Mouse (Mus musculus): ENCODE measurements around the gene Fam167b. TPM values are rescaled to one million over a fixed set of nuclear protein-coding genes. Genes with fewer than 3 reads are reported as not detected.
"Not testable (repeated sequence)": the region's sequence is repeated elsewhere in the genome, so short reads cannot be mapped to it uniquely, and the experiment has no call there.

Fam167b gene
- total and polyA plus RNA-seq, 3 experiments, result 0.81 to 1.8 TPM; not detected in 1

- no peaks in the 10 kb centered on the region for H3K27me3 ChIP-seq (ENCODE audit: control insufficient read depth, insufficient read depth, low read length)
- DNase-seq, result no peak
- no peak overlapping the region for H3K9ac ChIP-seq (ENCODE audit: low read depth, low read length)
- WGBS, result 95% methylated on average over 4 of the region's 4 CpGs
- H3K79me2 ChIP-seq (replicated peaks; ENCODE audit: control insufficient read depth, insufficient read depth, low read length), result no peaks in the 10 kb centered on the region
- peaks cover 6% of the 10 kb centered on the region for H3K4me1 ChIP-seq (ENCODE audit: control insufficient read depth, insufficient read depth, low read length)
- H3K4me3 ChIP-seq, result no peak overlapping the region
- TF ChIP-seq CTCF (IDR thresholded peaks at IDR 0.05), result no peak
- TF ChIP-seq POLR2A (IDR thresholded peaks at IDR 0.05; ENCODE audit: insufficient read depth, low read depth, low read length), result no peak
- TF ChIP-seq EP300 (IDR thresholded peaks at IDR 0.05; ENCODE audit: insufficient read depth, low read depth, low read length), result no peak
- intact Hi-C loops (cut with DNase I), result no loop called here
- H3K36me3 ChIP-seq (ENCODE audit: control insufficient read depth, insufficient read depth, low read length), result no peaks in the 10 kb centered on the region
- no peak overlapping the region for H3K27ac ChIP-seq
These were observed 34.2 kb downstream of the Fam167b start for GRCm38 (mm10) chr4:129544106-129544505.

GRCm38 (mm10) chr4:129542592-129543141, 35.7 kb downstream of the Fam167b start, which contains the start of gene Hdac1:
Hdac1 (minus strand) TSS chr4:129542713.
- Histone ChIP-seq H3K4me3 (peak within 1 kb of the TSS; percentile 72), H3K27ac (peak within 1 kb of the TSS; percentile 86), H3K79me2 (replicated peaks; ENCODE audit: control insufficient read depth, insufficient read depth, low read length) (no peaks in the 10 kb centered on the region), H3K9ac (ENCODE audit: low read depth, low read length) (peak within 1 kb of the TSS; percentile 85), H3K36me3 (ENCODE audit: control insufficient read depth, insufficient read depth, low read length) (no peaks in the 10 kb centered on the region), H3K4me1 (ENCODE audit: control insufficient read depth, insufficient read depth, low read length) (peaks cover 6% of the 10 kb centered on the region), H3K27me3 (ENCODE audit: control insufficient read depth, insufficient read depth, low read length) (no peaks in the 10 kb centered on the region)
- TF ChIP-seq CTCF (IDR thresholded peaks at IDR 0.05) (peak; percentile 48), POLR2A (IDR thresholded peaks at IDR 0.05; ENCODE audit: insufficient read depth, low read depth, low read length) (peak; percentile 58), EP300 (IDR thresholded peaks at IDR 0.05; ENCODE audit: insufficient read depth, low read depth, low read length) (peak; percentile 57; the same call in 1 of the 2 replicates)
- intact Hi-C loops (cut with DNase I), result loop anchor here (2.0 kb wide), 2 partner anchors 14 to 58 kb away; partner anchors contain the start of genes Eif3i and Tmem234
- DNase-seq, result peak; percentile 98 to 99
- 1% methylated on average over 46 of the region's 46 CpGs for WGBS

- no peaks in the 10 kb centered on the region for H3K36me3 ChIP-seq (ENCODE audit: control insufficient read depth, insufficient read depth, low read length)
- DNase-seq, result peak; percentile 15 to 41
- no peaks in the 10 kb centered on the region for H3K27me3 ChIP-seq (ENCODE audit: control insufficient read depth, insufficient read depth, low read length)
- H3K79me2 ChIP-seq (replicated peaks; ENCODE audit: control insufficient read depth, insufficient read depth, low read length), result no peaks in the 10 kb centered on the region
- H3K27ac ChIP-seq, result peak overlapping the region; percentile 86
- H3K9ac ChIP-seq (ENCODE audit: low read depth, low read length), result peak overlapping the region; percentile 85
- intact Hi-C loops (cut with DNase I), result loop anchor here (2.0 kb wide), 2 partner anchors 15 to 59 kb away; partner anchors contain the start of genes Eif3i and Tmem234
- TF ChIP-seq EP300 (IDR thresholded peaks at IDR 0.05; ENCODE audit: insufficient read depth, low read depth, low read length), result no peak
- no peak for TF ChIP-seq CTCF (IDR thresholded peaks at IDR 0.05)
- peak; percentile 34 for TF ChIP-seq POLR2A (IDR thresholded peaks at IDR 0.05; ENCODE audit: insufficient read depth, low read depth, low read length)
- H3K4me1 ChIP-seq (ENCODE audit: control insufficient read depth, insufficient read depth, low read length), result peaks cover 6% of the 10 kb centered on the region
- H3K4me3 ChIP-seq, result peak overlapping the region; percentile 72
- WGBS, result 2% methylated on average over 30 of the region's 30 CpGs
These were observed 36.3 kb downstream of the Fam167b start for GRCm38 (mm10) chr4:129541868-129542591.

- H3K4me3 ChIP-seq, result no peak overlapping the region
- H3K27me3 ChIP-seq (ENCODE audit: control insufficient read depth, insufficient read depth, low read length), result no peaks in the 10 kb centered on the region
- peak; percentile 6 to 24 for DNase-seq
- H3K27ac ChIP-seq, result no peak overlapping the region
- WGBS, result 66% methylated on average over 6 of the region's 6 CpGs
- H3K9ac ChIP-seq (ENCODE audit: low read depth, low read length), result no peak overlapping the region
- no peaks in the 10 kb centered on the region for H3K36me3 ChIP-seq (ENCODE audit: control insufficient read depth, insufficient read depth, low read length)
- peaks cover 6% of the 10 kb centered on the region for H3K4me1 ChIP-seq (ENCODE audit: control insufficient read depth, insufficient read depth, low read length)
- 0 out of 2 replicates have a peak, but pooled peaks cover 2% of the 10 kb centered on the region for H3K79me2 ChIP-seq (replicated peaks; ENCODE audit: control insufficient read depth, insufficient read depth, low read length)
- intact Hi-C loops (cut with DNase I), result no loop called here
- TF ChIP-seq EP300 (IDR thresholded peaks at IDR 0.05; ENCODE audit: insufficient read depth, low read depth, low read length) (no peak), CTCF (IDR thresholded peaks at IDR 0.05) (peak; percentile 42)
These were observed 38.3 kb downstream of the Fam167b start for GRCm38 (mm10) chr4:129540012-129540411.

- H3K9ac ChIP-seq (ENCODE audit: low read depth, low read length); DNase-seq; H3K4me3 ChIP-seq; H3K27me3 ChIP-seq (ENCODE audit: control insufficient read depth, insufficient read depth, low read length); H3K36me3 ChIP-seq (ENCODE audit: control insufficient read depth, insufficient read depth, low read length); intact Hi-C loops (cut with DNase I); H3K27ac ChIP-seq; H3K79me2 ChIP-seq (replicated peaks; ENCODE audit: control insufficient read depth, insufficient read depth, low read length); H3K4me1 ChIP-seq (ENCODE audit: control insufficient read depth, insufficient read depth, low read length): not testable (repeated sequence)
- 90% methylated on average over 6 of the region's 6 CpGs for WGBS
These were observed 49.4 kb downstream of the Fam167b start for GRCm38 (mm10) chr4:129528901-129529300.

Small RNA genes within 50 kb of the gene (microRNA-seq; reads per million reads assigned to microRNA genes)
- 0 reads per million in 2 experiments for gene Mir8119

Other genes starting within 250 kb of the Fam167b start
- gene Rbbp4, start 243.2 kb downstream of the Fam167b start, total RNA-seq (2021), result 10 to 100 TPM; 67.0 to 70.7 TPM
- gene Rbbp4, start 243.2 kb downstream of the Fam167b start, polyA plus RNA-seq (2012; rRNA removed), result 16.8 and 34.5 TPM in 2 replicates
- gene Zbtb8os, start 242.9 kb downstream of the Fam167b start, total RNA-seq (2021), result 10 to 100 TPM; 19.5 to 27.2 TPM
- gene Zbtb8os, start 242.9 kb downstream of the Fam167b start, polyA plus RNA-seq (2012; rRNA removed), result 9.1 and 13.0 TPM in 2 replicates
- 1 to 10 TPM; 2.5 to 3.5 TPM for gene Zbtb8a, start 200.4 kb downstream of the Fam167b start, total RNA-seq (2021)
- gene Zbtb8a, start 200.4 kb downstream of the Fam167b start, polyA plus RNA-seq (2012; rRNA removed), result 3.2 and 5.5 TPM in 2 replicates
- gene Zbtb8b, start 137.7 kb downstream of the Fam167b start, total RNA-seq (2021), result under 1 TPM; 0.07 to 0.10 TPM
- 0.08 and 0.09 TPM in 2 replicates for gene Zbtb8b, start 137.7 kb downstream of the Fam167b start, polyA plus RNA-seq (2012; rRNA removed)
- 10 to 100 TPM; 48.8 to 50.3 TPM for gene Bsdc1, start 117.0 kb downstream of the Fam167b start, total RNA-seq (2021)
- gene Bsdc1, start 117.0 kb downstream of the Fam167b start, polyA plus RNA-seq (2012; rRNA removed), result 21.3 and 25.0 TPM in 2 replicates
- not detected for gene Tssk3, start 87.5 kb downstream of the Fam167b start, total RNA-seq (2021)
- gene Tssk3, start 87.5 kb downstream of the Fam167b start, polyA plus RNA-seq (2012; rRNA removed), result 0.14 TPM in 1 of 2 replicates, not detected in the other
- gene Fam229a, start 87.4 kb downstream of the Fam167b start, total RNA-seq (2021), result under 1 TPM in 1 of 2 experiments, not detected in 1; 0.45 TPM
- 0.64 TPM in 1 of 2 replicates, not detected in the other for gene Fam229a, start 87.4 kb downstream of the Fam167b start, polyA plus RNA-seq (2012; rRNA removed)
- gene Marcksl1, start 65.0 kb downstream of the Fam167b start, total RNA-seq (2021), result 1 to 10 TPM; 3.5 to 5.1 TPM
- gene Marcksl1, start 65.0 kb downstream of the Fam167b start, polyA plus RNA-seq (2012; rRNA removed), result 5.1 and 7.0 TPM in 2 replicates
- gene Hdac1, start 35.8 kb downstream of the Fam167b start, total RNA-seq (2021), result 10 to 100 TPM; 15.7 to 16.1 TPM
- 17.9 and 35.2 TPM in 2 replicates for gene Hdac1, start 35.8 kb downstream of the Fam167b start, polyA plus RNA-seq (2012; rRNA removed)
- gene Lck, start 4.9 kb downstream of the Fam167b start, total RNA-seq (2021), result 1 to 10 TPM in 1 of 2 experiments, under 1 TPM in 1; 0.84 to 1.1 TPM
- 1.6 and 3.5 TPM in 2 replicates for gene Lck, start 4.9 kb downstream of the Fam167b start, polyA plus RNA-seq (2012; rRNA removed)
- gene Eif3i, start 22.1 kb upstream of the Fam167b start, total RNA-seq (2021), result 100 to 1,000 TPM; 116 to 132 TPM
- 185 and 257 TPM in 2 replicates for gene Eif3i, start 22.1 kb upstream of the Fam167b start, polyA plus RNA-seq (2012; rRNA removed)
- 10 to 100 TPM; 35.9 to 41.7 TPM for gene Tmem234, start 22.1 kb upstream of the Fam167b start, total RNA-seq (2021)
- gene Tmem234, start 22.1 kb upstream of the Fam167b start, polyA plus RNA-seq (2012; rRNA removed), result 69.5 and 74.9 TPM in 2 replicates
- under 1 TPM; 0.39 to 0.45 TPM for gene Dcdc2b, start 35.7 kb upstream of the Fam167b start, total RNA-seq (2021)
- 1.7 and 3.3 TPM in 2 replicates for gene Dcdc2b, start 35.7 kb upstream of the Fam167b start, polyA plus RNA-seq (2012; rRNA removed)
- 10 to 100 TPM; 13.0 to 19.7 TPM for gene Iqcc, start 40.5 kb upstream of the Fam167b start, total RNA-seq (2021)
- 24.5 and 30.9 TPM in 2 replicates for gene Iqcc, start 40.5 kb upstream of the Fam167b start, polyA plus RNA-seq (2012; rRNA removed)
- gene Ccdc28b, start 45.4 kb upstream of the Fam167b start, total RNA-seq (2021), result 10 to 100 TPM; 11.3 to 16.8 TPM
- 10.8 and 22.5 TPM in 2 replicates for gene Ccdc28b, start 45.4 kb upstream of the Fam167b start, polyA plus RNA-seq (2012; rRNA removed)
- 10 to 100 TPM; 25.6 to 27.2 TPM for gene Txlna, start 62.5 kb upstream of the Fam167b start, total RNA-seq (2021)
- gene Txlna, start 62.5 kb upstream of the Fam167b start, polyA plus RNA-seq (2012; rRNA removed), result 13.7 and 23.3 TPM in 2 replicates
- gene Kpna6, start 94.2 kb upstream of the Fam167b start, total RNA-seq (2021), result 10 to 100 TPM; 69.6 to 79.2 TPM
- gene Kpna6, start 94.2 kb upstream of the Fam167b start, polyA plus RNA-seq (2012; rRNA removed), result 28.2 and 57.9 TPM in 2 replicates
- gene Tmem39b, start 118.3 kb upstream of the Fam167b start, total RNA-seq (2021), result 1 to 10 TPM; 4.8 to 5.0 TPM
- 13.4 and 14.4 TPM in 2 replicates for gene Tmem39b, start 118.3 kb upstream of the Fam167b start, polyA plus RNA-seq (2012; rRNA removed)
- gene Khdrbs1, start 163.8 kb upstream of the Fam167b start, total RNA-seq (2021), result 10 to 100 TPM; 38.1 to 41.7 TPM
- 11.4 and 11.7 TPM in 2 replicates for gene Khdrbs1, start 163.8 kb upstream of the Fam167b start, polyA plus RNA-seq (2012; rRNA removed)
- 100 to 1,000 TPM; 194 to 199 TPM for gene Ptp4a2, start 232.7 kb upstream of the Fam167b start, total RNA-seq (2021)
- 51.6 and 110 TPM in 2 replicates for gene Ptp4a2, start 232.7 kb upstream of the Fam167b start, polyA plus RNA-seq (2012; rRNA removed)

Data from heart, adult 2 months (tissue).